Mouse (Mus musculus): ENCODE measurements around the gene Trip4.
"Not testable (repeated sequence)": the region's sequence is repeated elsewhere in the genome, so short reads cannot be mapped to it uniquely, and the experiment has no call there.

Trip4 gene

GRCm38 (mm10) chr9:65794313-65794712 is 114.3 kb downstream of the Trip4 start:
- DNase-seq (ENCODE audit: low spot score): no peak

GRCm38 (mm10) chr9:65793506-65793905 is 115.1 kb downstream of the Trip4 start:
- DNase-seq (ENCODE audit: low spot score): no peak

- no peak for DNase-seq (ENCODE audit: low spot score)
These were observed 115.5 kb downstream of the Trip4 start for GRCm38 (mm10) chr9:65793086-65793485.

GRCm38 (mm10) chr9:65791846-65792245 is 116.7 kb downstream of the Trip4 start:
- DNase-seq (ENCODE audit: low spot score): no peak

GRCm38 (mm10) chr9:65791106-65791505 is 117.5 kb downstream of the Trip4 start:
- DNase-seq (ENCODE audit: low spot score): no peak

- DNase-seq (ENCODE audit: low spot score): no peak
These were observed 118.8 kb downstream of the Trip4 start for GRCm38 (mm10) chr9:65789788-65790187.

- DNase-seq (ENCODE audit: low spot score): no peak
These were observed 120.0 kb downstream of the Trip4 start for GRCm38 (mm10) chr9:65788556-65788955.

GRCm38 (mm10) chr9:65787829-65788344 is 120.7 kb downstream of the Trip4 start:
- no peak for DNase-seq (ENCODE audit: low spot score)

- no peak for DNase-seq (ENCODE audit: low spot score)
These were observed 121.5 kb downstream of the Trip4 start for GRCm38 (mm10) chr9:65786885-65787787.

- no peak for DNase-seq (ENCODE audit: low spot score)
These were observed 122.7 kb downstream of the Trip4 start for GRCm38 (mm10) chr9:65785772-65786368.

- not testable (repeated sequence) for DNase-seq (ENCODE audit: low spot score)
These were observed 129.0 kb downstream of the Trip4 start for GRCm38 (mm10) chr9:65779619-65780018.
